Mouse (Mus musculus) midbrain, embryonic 13.5 days (tissue): ENCODE results near the gene Fbxw19. TPM values are rescaled to one million over a fixed set of nuclear protein-coding genes. Genes with fewer than 3 reads are reported as not detected.
"Not testable (repeated sequence)": the region's sequence is repeated elsewhere in the genome, so short reads cannot be mapped to it uniquely, and the experiment has no call there.

Experiments used
- ATAC-seq: fragments of 200-750 bp; cut with Nextera tagmentation; 2 replicates; pipeline ENCODE4 v1.8.0; 2017; ENCODE audit warnings: mild to moderate bottlenecking, moderate TSS enrichment, moderate library complexity
- H3K27ac ChIP-seq: fragments of 300-500 bp; sonication (generic); 2 replicates; pipeline ENCODE4 v1.5.1; 2015; ENCODE audit warnings: inconsistent platforms, mild to moderate bottlenecking, moderate library complexity
- H3K27me3 ChIP-seq: fragments of 300-500 bp; sonication (generic); 2 replicates; pipeline ENCODE4 v1.6.1; 2015; ENCODE audit warnings: mild to moderate bottlenecking, inconsistent platforms
- H3K36me3 ChIP-seq: fragments of 300-500 bp; sonication (generic); 2 replicates; pipeline ENCODE4 v1.6.1; 2015; ENCODE audit warnings: mild to moderate bottlenecking, inconsistent platforms
- H3K4me1 ChIP-seq: fragments of 300-500 bp; sonication (generic); replicated peaks from 2 replicates; pipeline ENCODE4 v1.6.1; 2015; ENCODE audit warnings: inconsistent platforms
- H3K4me2 ChIP-seq: fragments of 300-500 bp; sonication (generic); replicated peaks from 2 replicates; pipeline ENCODE4 v1.6.1; 2015; ENCODE audit warnings: moderate library complexity, mild to moderate bottlenecking, inconsistent platforms
- H3K4me3 ChIP-seq: fragments of 300-500 bp; sonication (generic); replicated peaks from 2 replicates; pipeline ENCODE4 v1.5.1; 2015; ENCODE audit warnings: mild to moderate bottlenecking, inconsistent platforms
- H3K9ac ChIP-seq: fragments of 300-500 bp; sonication (generic); replicated peaks from 2 replicates; pipeline ENCODE4 v1.6.1; 2015; ENCODE audit warnings: mild to moderate bottlenecking, inconsistent platforms
- H3K9me3 ChIP-seq: fragments of 300-500 bp; sonication (generic); 2 replicates; pipeline ENCODE4 v1.6.1; 2016; ENCODE audit warnings: mild to moderate bottlenecking, inconsistent platforms
- WGBS: fragments of 180-500 bp; shearing (Covaris S2); methylation state at CpG from one replicate; pipeline ENCODE4 v1.1.7; 2015; 5-methylcytosine and 5-hydroxymethylcytosine counted together
- polyA plus RNA-seq: library from polyadenylated mRNA; unstranded; fragments of >200 nt; fragmentation: Nextera tagmentation; extraction: Ambion mirVana; gene quantifications from 2 replicates; pipeline ENCODE4 v1.2.1, GENCODE M21; 2015

Fbxw19 gene
- not detected in 2 replicates for polyA plus RNA-seq

DNA sequence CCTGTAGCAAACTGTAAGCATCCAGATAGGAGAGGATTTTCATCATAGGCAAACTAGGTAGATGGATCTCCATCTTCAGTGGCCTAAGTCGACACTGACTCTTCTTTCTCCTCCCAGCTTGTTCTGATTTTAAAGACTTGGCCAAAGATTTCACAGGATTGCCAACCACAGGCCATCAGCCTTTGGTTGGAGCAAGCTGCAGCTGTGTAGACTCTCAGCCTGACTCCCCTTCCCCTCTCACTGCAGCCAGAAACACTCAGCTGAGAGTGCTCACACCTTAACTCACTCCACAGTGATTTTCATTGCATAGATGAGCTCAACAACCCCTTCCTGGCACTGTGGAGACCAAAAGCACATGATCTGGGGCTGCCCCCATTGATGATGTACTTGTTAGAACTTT lies at the start of gene Fbxw19:
Gene Fbxw19 (minus strand): TSS at position 101 of the 400 bp plus-strand sequence.
- WGBS: 74% methylated on average over 1 of the region's 1 CpGs
- not testable (repeated sequence) for H3K9me3 ChIP-seq

DNA sequence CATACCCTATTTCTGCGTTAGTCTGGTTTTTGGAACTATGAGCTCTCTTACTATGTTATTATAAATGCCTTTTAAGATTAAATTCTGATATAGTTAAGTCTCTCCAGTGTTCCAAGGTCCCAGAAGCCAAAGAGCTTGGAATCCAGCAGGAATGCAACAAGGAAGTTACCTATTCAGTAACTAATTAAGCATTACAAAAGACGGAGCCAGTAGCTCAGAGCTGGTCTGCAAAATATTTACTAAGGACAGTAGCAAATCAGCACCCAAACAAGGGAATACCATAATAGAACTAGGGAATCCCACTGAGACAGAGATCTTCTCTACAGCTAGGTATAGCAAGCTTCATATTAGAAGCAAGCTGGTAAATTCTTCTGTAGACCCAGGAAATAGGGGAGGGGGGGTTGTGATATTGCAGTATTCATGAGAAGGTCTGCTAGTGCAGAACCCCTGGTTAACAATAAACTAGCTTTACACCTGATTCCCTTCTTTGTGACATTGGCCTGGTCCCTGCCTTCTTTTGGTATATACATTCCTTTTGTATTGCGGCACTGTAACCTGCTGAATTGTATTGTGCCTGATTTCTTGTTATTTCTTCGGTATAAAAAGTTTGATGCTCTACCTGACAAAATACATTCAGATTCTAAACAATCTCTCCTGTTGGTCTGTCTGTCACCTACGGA lies 27.9 kb upstream of the Fbxw19 start:
- H3K36me3 ChIP-seq: no peaks in the 10 kb centered on the region
- no peak for ATAC-seq
- WGBS: 80% methylated on average over 5 of the region's 5 CpGs
- no peak overlapping the region for H3K9ac ChIP-seq
- no peak overlapping the region for H3K4me3 ChIP-seq
- H3K27me3 ChIP-seq: no peaks in the 10 kb centered on the region
- H3K27ac ChIP-seq: no peak overlapping the region
- no peaks in the 10 kb centered on the region for H3K9me3 ChIP-seq
- H3K4me1 ChIP-seq: no peaks in the 10 kb centered on the region
- no peak overlapping the region for H3K4me2 ChIP-seq

More for the DNA sequence above, at the start of gene Fbxw19:
- not testable (repeated sequence) for H3K36me3 ChIP-seq, ATAC-seq, H3K4me2 ChIP-seq, H3K4me3 ChIP-seq, H3K9ac ChIP-seq, H3K4me1 ChIP-seq, H3K27ac ChIP-seq, H3K27me3 ChIP-seq

DNA sequence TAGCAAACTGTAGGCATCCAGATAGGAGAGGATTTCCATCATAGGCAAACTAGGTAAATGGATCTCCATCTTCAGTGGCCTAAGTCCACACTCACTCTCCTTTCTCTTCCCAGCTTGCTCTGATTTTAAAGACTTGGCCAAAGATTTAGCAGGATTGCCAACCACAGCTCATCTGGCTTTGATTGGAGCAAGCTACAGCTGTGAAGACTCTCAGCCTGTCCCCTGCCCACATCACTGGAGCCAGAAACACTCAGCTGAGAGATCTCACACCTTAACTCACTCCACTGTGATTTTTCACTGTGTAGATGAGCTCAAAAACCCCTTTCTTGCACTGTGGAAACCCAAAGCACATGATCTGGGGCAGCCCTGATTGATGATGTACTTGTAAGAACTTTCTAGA lies 46.6 kb downstream of the Fbxw19 start, which contains the start of gene Fbxw16:
Gene Fbxw16 (minus strand): TSS at position 101 of the 400 bp plus-strand sequence.
- Histone ChIP-seq H3K27me3 (no peaks in the 10 kb centered on the region), H3K4me2 (no peak within 1 kb of the TSS), H3K4me1 (no peaks in the 10 kb centered on the region), H3K9ac (no peak within 1 kb of the TSS), H3K27ac (no peak within 1 kb of the TSS), H3K9me3 (no peaks in the 10 kb centered on the region), H3K36me3 (no peaks in the 10 kb centered on the region), H3K4me3 (no peak within 1 kb of the TSS)
- no peak for ATAC-seq

DNA sequence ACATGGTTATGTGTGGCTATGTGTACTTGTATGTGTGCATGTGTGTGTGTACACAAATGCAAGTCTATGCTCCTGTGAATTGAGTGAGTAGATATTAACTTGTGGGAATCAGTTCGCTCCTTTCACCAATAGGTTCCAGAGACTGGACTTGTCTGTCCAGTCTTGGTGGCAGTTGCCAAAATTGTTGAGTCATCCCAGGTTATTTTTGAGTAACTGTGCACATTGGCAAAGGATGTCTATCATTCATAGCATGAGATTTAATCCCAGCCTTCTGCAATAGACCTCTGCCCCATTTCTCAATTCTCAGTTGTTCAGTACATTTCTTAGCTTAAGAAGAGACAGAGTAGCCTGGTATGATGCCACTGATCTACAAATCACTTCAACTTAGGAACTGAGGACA lies 62.7 kb downstream of the Fbxw19 start:
- Histone ChIP-seq H3K9ac (no peak overlapping the region), H3K4me3 (no peak overlapping the region), H3K9me3 (no peaks in the 10 kb centered on the region), H3K27me3 (no peaks in the 10 kb centered on the region), H3K36me3 (no peaks in the 10 kb centered on the region), H3K27ac (no peak overlapping the region), H3K4me1 (no peaks in the 10 kb centered on the region), H3K4me2 (no peak overlapping the region)
- 82% methylated on average over 1 of the region's 1 CpGs for WGBS
- no peak for ATAC-seq

Other genes starting within 250 kb of the Fbxw19 start
- not detected in 2 replicates for gene Fbxw14, start 208.2 kb downstream of the Fbxw19 start, polyA plus RNA-seq
- gene Fbxw28, start 156.2 kb downstream of the Fbxw19 start, polyA plus RNA-seq: not detected in 2 replicates
- gene Fbxw22, start 91.6 kb downstream of the Fbxw19 start, polyA plus RNA-seq: not detected in 2 replicates
- not detected in 2 replicates for gene Fbxw16, start 46.7 kb downstream of the Fbxw19 start, polyA plus RNA-seq
- gene Fbxw15, start 72.4 kb upstream of the Fbxw19 start, polyA plus RNA-seq: not detected in 2 replicates
- not detected in 2 replicates for gene Fbxw24, start 130.2 kb upstream of the Fbxw19 start, polyA plus RNA-seq
- gene Fbxw25, start 168.8 kb upstream of the Fbxw19 start, polyA plus RNA-seq: 0.13 TPM in 1 of 2 replicates, not detected in the other
- not detected in 2 replicates for gene Fbxw18, start 206.8 kb upstream of the Fbxw19 start, polyA plus RNA-seq